Mouse (Mus musculus): ENCODE results near the gene Melk.

GRCm38 (mm10) chr4:44325453-44325852, 24.8 kb downstream of the Melk start:
- TF ChIP-seq FLI1 (IDR thresholded peaks at IDR 0.05; ENCODE audit: low read length): no peak
- no peak for TF ChIP-seq GATA1 (IDR thresholded peaks at IDR 0.05; ENCODE audit: borderline replicate concordance, low read length)

Measured in megakaryocyte, embryonic 14.5 days (primary cell).